Mouse (Mus musculus) neural tube, embryonic 14.5 days (tissue): ENCODE results near the gene Isoc2b. TPM values are rescaled to one million over a fixed set of nuclear protein-coding genes. Genes with fewer than 3 reads are reported as not detected.
A peak's percentile ranks its signal among the peaks of the same experiment; 100 is the strongest.
"Not testable (repeated sequence)": the region's sequence is repeated elsewhere in the genome, so short reads cannot be mapped to it uniquely, and the experiment has no call there.

Experiments
- ATAC-seq: fragments of 200-750 bp; cut with Nextera tagmentation; 2 replicates; pipeline ENCODE4 v1.8.0; 2017; ENCODE audit warnings: low read depth, mild to moderate bottlenecking, moderate TSS enrichment, moderate library complexity
- H3K27ac ChIP-seq: fragments of 300-500 bp; sonication (generic); 2 replicates; pipeline ENCODE4 v1.5.1; 2014; ENCODE audit warnings: low read depth, mild to moderate bottlenecking, control low read depth, low read length, moderate library complexity, mixed read lengths
- H3K27me3 ChIP-seq: fragments of 300-500 bp; sonication (generic); 2 replicates; pipeline ENCODE4 v1.6.1; 2014; ENCODE audit warnings: low read length; ENCODE audit not compliant: control insufficient read depth, insufficient read depth
- H3K36me3 ChIP-seq: fragments of 300-500 bp; sonication (generic); 2 replicates; pipeline ENCODE4 v1.6.1; 2014; ENCODE audit warnings: low read length, mixed read lengths; ENCODE audit not compliant: control insufficient read depth, insufficient read depth
- H3K4me1 ChIP-seq: fragments of 300-500 bp; sonication (generic); 2 replicates; pipeline ENCODE4 v1.6.1; 2014; ENCODE audit warnings: low read length; ENCODE audit not compliant: control insufficient read depth, insufficient read depth
- H3K4me2 ChIP-seq: fragments of 300-500 bp; sonication (generic); 2 replicates; pipeline ENCODE4 v1.6.1; 2014; ENCODE audit warnings: mild to moderate bottlenecking, low read depth, low read length, control low read depth
- H3K4me3 ChIP-seq: fragments of 300-500 bp; sonication (generic); 2 replicates; pipeline ENCODE4 v1.5.1; 2014; ENCODE audit warnings: low read depth, low read length, control low read depth, mixed read lengths
- H3K9ac ChIP-seq: fragments of 300-500 bp; sonication (generic); replicated peaks from 2 replicates; pipeline ENCODE4 v1.6.1; 2014; ENCODE audit warnings: low read depth, mild to moderate bottlenecking, control low read depth, low read length, mixed read lengths
- H3K9me3 ChIP-seq: fragments of 300-500 bp; sonication (generic); 2 replicates; pipeline ENCODE4 v1.6.1; 2016; ENCODE audit warnings: low read length; ENCODE audit not compliant: control insufficient read depth
- WGBS: fragments of 180-500 bp; shearing (Covaris S2); extraction: QIAGEN DNeasy Blood & Tissue Kit; methylation state at CpG from one replicate; pipeline ENCODE4 v1.1.7; 2014; 5-methylcytosine and 5-hydroxymethylcytosine counted together
- polyA plus RNA-seq: library from polyadenylated mRNA; unstranded; fragments of >200 nt; fragmentation: Nextera tagmentation; extraction: Ambion mirVana; gene quantifications from 2 replicates; pipeline ENCODE4 v1.2.1, GENCODE M21; 2014

Gene Isoc2b
- polyA plus RNA-seq, 1 experiment from 2014 or later: 3.9 TPM

- not testable (repeated sequence) for H3K27me3 ChIP-seq
- 80% methylated on average over 3 of the region's 3 CpGs for WGBS
Observed at GRCm38 (mm10) chr7:4860926-4861325, 9.1 kb downstream of the Isoc2b start.

GRCm38 (mm10) chr7:4859418-4859978 is 10.6 kb downstream of the Isoc2b start:
- Histone ChIP-seq H3K4me2 (no peak overlapping the region), H3K4me1 (no peaks in the 10 kb centered on the region), H3K27me3 (no peaks in the 10 kb centered on the region), H3K4me3 (no peak overlapping the region), H3K9ac (no peak overlapping the region), H3K27ac (no peak overlapping the region), H3K36me3 (no peaks in the 10 kb centered on the region), H3K9me3 (no peaks in the 10 kb centered on the region)
- no peak for ATAC-seq
- 66% methylated on average over 12 of the region's 12 CpGs for WGBS

More at GRCm38 (mm10) chr7:4860926-4861325, 9.1 kb downstream of the Isoc2b start:
- H3K9me3 ChIP-seq, H3K4me2 ChIP-seq, H3K9ac ChIP-seq, H3K27ac ChIP-seq, H3K36me3 ChIP-seq, H3K4me3 ChIP-seq, H3K4me1 ChIP-seq, ATAC-seq: not testable (repeated sequence)

- H3K9ac ChIP-seq: no peak overlapping the region
- no peaks in the 10 kb centered on the region for H3K36me3 ChIP-seq
- H3K4me1 ChIP-seq: no peaks in the 10 kb centered on the region
- H3K27ac ChIP-seq: no peak overlapping the region
- no peak for ATAC-seq
- no peaks in the 10 kb centered on the region for H3K9me3 ChIP-seq
- no peak overlapping the region for H3K4me3 ChIP-seq
- no peak overlapping the region for H3K4me2 ChIP-seq
- no peaks in the 10 kb centered on the region for H3K27me3 ChIP-seq
- 71% methylated on average over 7 of the region's 7 CpGs for WGBS
Observed at GRCm38 (mm10) chr7:4857321-4857720, 12.7 kb downstream of the Isoc2b start.

- no peaks in the 10 kb centered on the region for H3K9me3 ChIP-seq
- no peak for ATAC-seq
- no peaks in the 10 kb centered on the region for H3K4me1 ChIP-seq
- H3K4me3 ChIP-seq: no peak overlapping the region
- H3K36me3 ChIP-seq: no peaks in the 10 kb centered on the region
- no peak overlapping the region for H3K9ac ChIP-seq
- H3K27me3 ChIP-seq: no peaks in the 10 kb centered on the region
- no peak overlapping the region for H3K4me2 ChIP-seq
- WGBS: 89% methylated on average over 9 of the region's 9 CpGs
- H3K27ac ChIP-seq: no peak overlapping the region
Observed at GRCm38 (mm10) chr7:4856508-4856907, 13.6 kb downstream of the Isoc2b start.

- H3K9me3 ChIP-seq: no peaks in the 10 kb centered on the region
- no peak overlapping the region for H3K4me2 ChIP-seq
- no peaks in the 10 kb centered on the region for H3K36me3 ChIP-seq
- no peaks in the 10 kb centered on the region for H3K4me1 ChIP-seq
- no peak overlapping the region for H3K27ac ChIP-seq
- no peaks in the 10 kb centered on the region for H3K27me3 ChIP-seq
- ATAC-seq: no peak
- no peak overlapping the region for H3K9ac ChIP-seq
- WGBS: 86% methylated on average over 3 of the region's 3 CpGs
- H3K4me3 ChIP-seq: no peak overlapping the region
Observed at GRCm38 (mm10) chr7:4853613-4854012, 16.4 kb downstream of the Isoc2b start.

- no peaks in the 10 kb centered on the region for H3K4me1 ChIP-seq
- 68% methylated on average over 8 of the region's 8 CpGs for WGBS
- no peak overlapping the region for H3K4me3 ChIP-seq
- H3K36me3 ChIP-seq: no peaks in the 10 kb centered on the region
- H3K27ac ChIP-seq: no peak overlapping the region
- no peak overlapping the region for H3K4me2 ChIP-seq
- H3K9ac ChIP-seq: no peak overlapping the region
- H3K9me3 ChIP-seq: no peaks in the 10 kb centered on the region
- ATAC-seq: no peak
- H3K27me3 ChIP-seq: no peaks in the 10 kb centered on the region
Observed at GRCm38 (mm10) chr7:4851315-4851688, 18.8 kb downstream of the Isoc2b start.

- H3K9me3 ChIP-seq: no peaks in the 10 kb centered on the region
- no peaks in the 10 kb centered on the region for H3K4me1 ChIP-seq
- no peak overlapping the region for H3K4me2 ChIP-seq
- no peak for ATAC-seq
- no peak overlapping the region for H3K27ac ChIP-seq
- no peak overlapping the region for H3K9ac ChIP-seq
- no peaks in the 10 kb centered on the region for H3K27me3 ChIP-seq
- 78% methylated on average over 11 of the region's 11 CpGs for WGBS
- H3K4me3 ChIP-seq: no peak overlapping the region
- no peaks in the 10 kb centered on the region for H3K36me3 ChIP-seq
Observed at GRCm38 (mm10) chr7:4850621-4851314, 19.3 kb downstream of the Isoc2b start.

GRCm38 (mm10) chr7:4849372-4849771 is 20.7 kb downstream of the Isoc2b start:
- 66% methylated on average over 9 of the region's 9 CpGs for WGBS
- H3K9me3 ChIP-seq: no peaks in the 10 kb centered on the region
- no peaks in the 10 kb centered on the region for H3K4me1 ChIP-seq
- H3K27me3 ChIP-seq: no peaks in the 10 kb centered on the region
- no peak overlapping the region for H3K4me2 ChIP-seq
- H3K36me3 ChIP-seq: no peaks in the 10 kb centered on the region
- no peak for ATAC-seq
- no peak overlapping the region for H3K4me3 ChIP-seq
- H3K9ac ChIP-seq: no peak overlapping the region
- H3K27ac ChIP-seq: no peak overlapping the region

- ATAC-seq: peak; percentile 85
- no peaks in the 10 kb centered on the region for H3K36me3 ChIP-seq
- peak overlapping the region; percentile 71 for H3K9ac ChIP-seq
- under 1% methylated on average over 13 of the region's 13 CpGs for WGBS
- H3K27me3 ChIP-seq: no peaks in the 10 kb centered on the region
- H3K27ac ChIP-seq: peak overlapping the region; percentile 74
- H3K9me3 ChIP-seq: no peaks in the 10 kb centered on the region
- H3K4me1 ChIP-seq: peaks cover 20% of the 10 kb centered on the region
- peak overlapping the region; percentile 79 for H3K4me2 ChIP-seq
- H3K4me3 ChIP-seq: peak overlapping the region; percentile 59
Observed at GRCm38 (mm10) chr7:4844917-4845309, 25.1 kb downstream of the Isoc2b start.
